Mouse (Mus musculus) gastrocnemius, adult 18-20 months (tissue): ENCODE measurements around the gene Nfkbie. TPM values are rescaled to one million over a fixed set of nuclear protein-coding genes. Genes with fewer than 3 reads are reported as not detected.

Experiments
- DNase-seq: peaks from one replicate; pipeline ENCODE4 v3.0.0; 2021; ENCODE audit warnings: low spot score
- total RNA-seq, 2 experiments: library from RNA; stranded (reverse); gene quantifications; 2 replicates each; pipeline ENCODE4 v1.2.3; 2021

Gene Nfkbie
- total RNA-seq, 2 experiments from 2014 or later, result 0.30 to 0.47 TPM

- DNase-seq, result no peak
These were observed 12.8 kb upstream of the Nfkbie start for GRCm38 (mm10) chr17:45542705-45543104.

DNA sequence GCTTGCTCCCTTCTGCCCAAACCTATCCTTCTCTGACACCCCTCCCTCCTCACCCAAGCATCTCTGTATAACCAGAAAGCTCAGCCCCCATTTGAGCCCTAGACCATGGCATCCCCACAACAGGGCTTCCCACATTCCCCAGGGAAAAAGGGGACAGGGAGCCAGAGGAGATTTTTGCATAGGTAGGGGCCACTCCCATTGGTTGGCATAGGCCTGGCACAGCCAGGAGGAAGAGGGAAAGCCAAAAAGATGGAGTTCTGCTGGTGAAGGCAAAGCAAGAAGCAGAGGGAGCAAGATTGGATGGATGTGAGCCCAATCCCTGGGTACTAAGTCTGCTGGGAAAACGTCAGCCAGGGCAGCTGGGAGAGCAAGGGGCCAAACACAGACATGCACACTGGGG is 12.4 kb upstream of the Nfkbie start:
- DNase-seq, result no peak

DNA sequence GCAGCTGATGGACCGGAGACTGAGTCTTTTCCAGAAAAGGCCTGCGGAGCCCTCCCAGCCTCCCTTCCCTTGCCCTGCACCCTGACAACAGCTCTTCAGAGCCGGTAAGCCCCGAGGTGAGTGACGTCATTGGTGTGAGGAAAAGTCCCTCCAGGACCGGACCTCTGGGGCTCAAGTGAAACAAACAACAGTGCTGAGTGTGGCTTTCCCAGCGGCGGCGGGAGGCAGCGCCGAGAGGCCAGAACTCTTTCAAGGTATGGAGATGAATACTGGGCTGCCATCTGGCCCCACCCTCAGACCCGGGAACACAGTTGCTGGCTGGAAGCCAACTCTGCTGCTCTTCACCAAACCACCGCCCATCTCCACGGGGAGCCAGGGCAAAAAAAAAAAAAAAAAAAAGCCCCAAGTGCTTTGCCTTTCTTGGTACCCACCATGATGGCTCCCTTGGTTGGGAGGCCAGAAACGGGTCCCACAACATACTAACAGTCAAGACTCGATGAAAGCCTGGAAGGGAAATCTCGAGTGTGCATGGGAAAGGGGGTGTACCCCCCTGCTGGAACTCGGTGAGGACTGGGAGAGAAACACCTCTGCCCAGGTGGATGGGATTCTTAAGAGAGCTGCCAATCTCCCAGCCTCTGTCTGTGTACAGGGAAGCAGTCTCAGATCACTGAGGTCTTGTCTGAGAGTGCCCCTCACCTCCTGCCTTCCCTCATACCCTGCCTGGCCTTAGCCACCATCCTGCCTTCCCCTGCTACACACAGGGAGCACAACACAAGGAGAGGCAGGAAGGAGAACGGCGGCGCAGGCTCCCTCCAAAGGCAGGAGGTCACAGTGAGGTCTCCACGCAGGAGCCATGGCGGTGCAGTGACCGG is 11.3 kb upstream of the Nfkbie start:
- no peak for DNase-seq

DNA sequence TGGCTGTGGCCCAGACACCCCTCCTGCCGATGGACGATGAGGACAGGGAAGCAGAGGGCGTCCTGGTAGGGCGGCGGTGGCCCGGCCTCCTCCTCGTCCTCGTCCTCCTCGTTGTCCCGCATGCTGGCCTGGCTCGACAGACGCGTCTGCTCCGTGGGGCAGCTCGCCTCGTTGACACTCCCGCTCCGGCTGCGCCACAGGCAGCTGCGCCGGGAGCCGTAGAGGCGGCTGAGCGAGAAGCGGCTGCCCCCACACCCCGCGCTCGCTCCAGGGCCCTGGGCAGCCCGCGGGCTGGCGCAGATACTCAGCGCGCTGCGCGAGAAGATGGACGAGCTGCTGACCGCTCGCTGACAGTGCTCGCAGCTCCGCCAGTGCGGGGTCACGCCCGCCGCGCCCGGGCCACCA is 10.6 kb upstream of the Nfkbie start:
- no peak for DNase-seq

GRCm38 (mm10) chr17:45545278-45545961 is 10.1 kb upstream of the Nfkbie start:
- DNase-seq, result no peak

- DNase-seq, result no peak
These were observed 8.6 kb upstream of the Nfkbie start for GRCm38 (mm10) chr17:45546941-45547340.

DNA sequence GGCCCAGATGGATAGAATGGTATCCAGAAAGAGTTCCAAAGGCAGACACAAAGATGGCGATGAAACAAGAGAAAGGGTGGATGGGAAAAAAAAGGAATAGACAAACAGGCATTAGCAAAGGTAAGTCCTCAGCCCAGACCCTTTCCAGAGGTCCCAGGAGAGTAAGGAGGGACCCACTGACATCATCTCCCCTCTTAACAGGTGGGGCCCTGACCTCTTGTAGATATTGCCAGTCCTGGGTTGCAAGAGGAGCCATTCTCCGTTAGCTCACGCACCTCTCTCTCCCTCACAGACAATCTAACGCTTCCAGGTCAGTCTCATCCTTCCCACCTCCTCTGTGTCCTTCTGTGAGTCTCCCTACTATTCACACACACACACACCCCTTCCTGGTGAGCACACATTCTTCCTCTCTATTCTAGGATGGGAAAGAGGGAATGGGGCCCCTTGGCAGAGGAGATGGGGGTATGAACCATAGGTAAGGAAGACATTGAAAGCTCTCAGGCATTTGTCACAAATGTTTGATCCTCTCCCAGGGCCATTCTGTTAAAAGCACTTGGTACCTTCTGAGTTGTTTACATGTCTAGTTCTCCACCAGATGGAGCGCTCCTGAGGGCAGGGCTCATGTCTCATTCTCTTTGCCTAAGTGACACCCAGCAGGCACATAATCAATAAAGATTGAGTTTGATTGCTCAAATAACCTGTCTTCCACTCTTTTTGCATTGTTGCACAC is 7.9 kb upstream of the Nfkbie start:
- no peak for DNase-seq

- no peak for DNase-seq
These were observed 6.7 kb upstream of the Nfkbie start for GRCm38 (mm10) chr17:45548541-45549512.

DNA sequence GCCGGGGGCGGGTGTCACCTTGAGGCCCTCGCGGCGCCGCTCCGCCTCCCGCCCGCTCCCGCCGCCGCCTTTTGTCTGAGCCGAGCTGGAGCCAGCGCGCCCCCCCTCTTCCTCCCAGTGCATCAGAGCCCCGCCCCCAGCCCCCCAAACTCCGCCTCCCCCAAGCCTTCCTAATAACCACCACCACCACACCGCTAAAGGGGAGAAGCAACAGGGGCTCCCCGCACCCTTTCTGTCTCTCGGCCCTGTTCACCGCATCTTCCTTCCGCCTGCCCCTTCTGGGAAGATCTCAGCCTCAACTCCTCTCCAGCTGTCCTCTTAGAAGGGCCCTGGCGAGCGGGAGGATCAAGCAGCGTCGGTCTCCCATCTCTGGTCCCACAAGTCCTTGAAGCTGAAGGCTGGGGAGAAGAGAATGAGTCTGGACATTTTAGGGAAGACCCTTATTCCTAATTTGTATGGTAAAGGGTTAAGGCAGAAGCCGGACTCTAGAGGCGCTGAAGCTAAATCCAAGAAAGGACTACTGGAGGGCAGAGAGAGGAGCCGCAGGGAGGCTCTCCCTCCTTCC is 5.8 kb upstream of the Nfkbie start, which contains the start of gene Tmem151b:
TSS of gene Tmem151b (minus strand) at position 61 of the 565 bp plus-strand sequence.
- no peak for DNase-seq

DNA sequence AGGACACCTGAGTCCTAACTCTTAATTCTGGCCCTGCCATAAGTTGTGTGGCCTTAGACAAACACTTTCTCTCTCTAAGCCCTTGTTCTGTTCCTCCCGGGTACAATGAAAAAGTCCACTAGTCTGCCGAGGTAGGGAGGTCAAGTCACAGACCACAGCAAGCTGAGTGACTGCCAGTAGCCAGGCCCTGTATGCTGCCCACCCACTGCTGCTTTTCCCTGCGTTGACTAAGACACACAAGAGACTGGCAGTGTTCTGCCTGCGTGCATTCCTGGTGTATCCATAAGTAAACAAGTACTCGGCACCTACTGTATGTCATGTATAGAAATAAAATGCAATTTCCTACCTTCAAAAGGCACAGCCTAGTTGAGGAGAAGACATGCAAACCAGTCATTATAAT is 5.2 kb upstream of the Nfkbie start:
- no peak for DNase-seq

- no peak for DNase-seq
These were observed 4.2 kb upstream of the Nfkbie start for GRCm38 (mm10) chr17:45551249-45551796.

- DNase-seq, result peak; percentile 82
These were observed 3.6 kb upstream of the Nfkbie start for GRCm38 (mm10) chr17:45551816-45552451.

- no peak for DNase-seq
These were observed 2.4 kb upstream of the Nfkbie start for GRCm38 (mm10) chr17:45553065-45553464.

GRCm38 (mm10) chr17:45554420-45554819 is 1.1 kb upstream of the Nfkbie start:
- DNase-seq, result no peak

- DNase-seq, result no peak
These were observed 595 bp downstream of the Nfkbie start for GRCm38 (mm10) chr17:45556107-45556489.

GRCm38 (mm10) chr17:45556514-45557245 is 1.2 kb downstream of the Nfkbie start:
- DNase-seq, result no peak

DNA sequence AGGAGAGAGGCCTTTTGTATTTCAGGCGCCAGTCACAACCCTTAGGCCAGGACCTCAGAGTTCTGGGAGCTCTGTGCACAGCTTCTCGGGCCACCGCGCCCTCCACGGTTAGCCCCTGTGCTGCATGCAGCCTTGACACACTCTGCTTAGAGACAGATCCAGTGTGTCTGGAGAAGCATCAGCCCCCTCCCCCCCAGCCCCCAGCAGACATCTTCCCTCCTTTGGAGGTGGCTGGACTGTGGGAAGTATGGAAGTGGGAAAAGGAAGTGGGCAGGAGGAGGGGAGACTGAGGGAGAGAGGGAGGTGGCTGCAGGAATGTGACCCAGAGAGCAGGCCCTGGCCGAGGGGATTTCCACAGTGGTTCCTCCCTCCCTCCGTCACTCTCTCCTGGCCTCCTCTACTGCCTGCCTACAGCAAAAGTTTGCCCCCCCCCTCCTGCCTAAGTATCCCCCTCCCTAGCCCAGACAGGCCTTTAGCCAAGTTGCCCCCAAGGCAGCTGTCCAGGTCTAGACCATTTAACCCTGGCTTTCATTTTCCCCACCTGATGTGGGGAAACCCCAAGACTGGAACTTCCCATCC is 1.8 kb downstream of the Nfkbie start:
- DNase-seq, result no peak

DNA sequence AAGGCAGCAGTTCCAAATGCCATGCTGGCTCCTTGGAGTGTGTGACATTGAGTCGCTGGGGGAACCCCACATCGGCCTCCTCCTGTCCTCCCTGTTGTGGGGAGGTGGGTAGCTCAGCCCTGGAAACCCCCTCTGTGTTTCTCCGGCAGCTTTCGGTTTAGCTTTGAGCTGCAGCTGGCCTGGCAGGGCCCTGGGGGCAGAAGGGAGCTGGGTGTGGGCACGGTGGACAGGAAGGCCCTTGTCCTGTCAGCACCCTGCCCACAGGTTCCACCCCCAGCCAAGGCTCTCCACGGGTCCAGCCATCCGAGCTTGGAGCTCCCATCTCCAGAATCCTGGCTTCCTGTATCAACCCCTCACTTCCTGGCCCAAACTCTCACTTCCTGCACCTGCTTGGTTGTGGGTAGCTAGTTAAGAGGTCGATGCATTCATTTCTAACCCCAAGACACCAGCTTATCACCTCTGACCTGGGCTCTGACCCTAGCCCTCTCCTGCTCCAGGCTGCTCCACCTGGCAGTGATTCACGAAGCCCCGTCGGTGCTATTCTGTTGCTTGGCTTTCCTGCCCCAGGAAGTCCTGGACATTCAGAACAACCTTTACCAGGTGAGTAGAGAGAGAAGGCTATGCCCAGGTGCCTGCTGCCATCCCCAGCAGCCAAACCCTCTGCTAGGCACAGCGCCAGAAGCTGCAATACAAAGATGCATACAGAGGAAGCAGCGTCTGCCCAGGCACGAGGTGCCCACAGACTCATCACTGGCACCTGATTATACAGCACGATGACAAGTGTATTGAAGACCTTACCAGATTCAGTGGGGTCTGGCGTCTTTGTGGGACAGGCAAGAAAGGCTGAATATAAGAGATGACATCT is 2.7 kb downstream of the Nfkbie start:
- no peak for DNase-seq
